Mouse (Mus musculus) gastrocnemius, postnatal 4 days (tissue): Measurements from ENCODE around the gene Adamts1. TPM values are rescaled to one million over a fixed set of nuclear protein-coding genes. Genes with fewer than 3 reads are reported as not detected.
A peak's percentile ranks its signal among the peaks of the same experiment; 100 is the strongest.

Experiments
- DNase-seq, 2 experiments: peaks; one replicate each; pipeline ENCODE4 v3.0.0; 2021 to 2022; ENCODE audit warnings: low spot score in 2 of 2, mixed read lengths in 2 of 2
- long read RNA-seq, 2 experiments: library from polyadenylated mRNA; stranded (forward); transcript quantifications; one replicate each; pipeline ENCODE4 v2.0.0; 2021
- total RNA-seq, 2 experiments: library from RNA; stranded (reverse); gene quantifications; 2 replicates each; pipeline ENCODE4 v1.2.3; 2021

The Adamts1 gene
- total RNA-seq, result 10 to 100 TPM; 29.1 to 30.3 TPM
- long read RNA-seq, experiment 1, full-length matches to known transcripts, result 52 of 62 reads
- long read RNA-seq, experiment 1, partial matches to known transcripts, result 1 of 62 reads
- long read RNA-seq, experiment 1, other reads (novel, unspliced or antisense), result 9 of 62 reads
- long read RNA-seq, experiment 2, full-length matches to known transcripts, result 63 of 74 reads
- long read RNA-seq, experiment 2, partial matches to known transcripts, result 5 of 74 reads
- long read RNA-seq, experiment 2, other reads (novel, unspliced or antisense), result 6 of 74 reads

DNA sequence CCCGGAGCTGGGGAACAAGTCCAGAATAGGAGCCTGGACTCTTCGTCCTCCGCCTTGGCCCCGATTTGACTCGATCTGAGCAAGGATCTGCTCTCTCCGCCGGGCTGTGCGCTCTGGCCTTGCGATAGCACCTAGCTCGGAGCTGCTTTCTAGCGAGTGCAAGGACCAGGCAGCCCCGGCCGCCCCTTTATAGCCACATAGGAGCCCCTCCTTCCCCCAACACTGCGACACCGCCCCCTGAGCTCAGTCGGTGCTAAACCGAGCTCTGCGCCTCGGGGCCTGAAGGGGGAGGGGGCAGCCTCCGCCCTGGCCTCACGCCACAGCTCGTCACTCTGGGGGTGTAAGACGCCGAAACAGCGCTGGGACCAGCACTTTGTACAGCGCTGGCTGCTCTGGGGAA lies at the start of gene Adamts1:
TSS of gene Adamts1 (minus strand) at position 160 of the 400 bp plus-strand sequence.
- peak; percentile 91 to 95 for DNase-seq

DNA sequence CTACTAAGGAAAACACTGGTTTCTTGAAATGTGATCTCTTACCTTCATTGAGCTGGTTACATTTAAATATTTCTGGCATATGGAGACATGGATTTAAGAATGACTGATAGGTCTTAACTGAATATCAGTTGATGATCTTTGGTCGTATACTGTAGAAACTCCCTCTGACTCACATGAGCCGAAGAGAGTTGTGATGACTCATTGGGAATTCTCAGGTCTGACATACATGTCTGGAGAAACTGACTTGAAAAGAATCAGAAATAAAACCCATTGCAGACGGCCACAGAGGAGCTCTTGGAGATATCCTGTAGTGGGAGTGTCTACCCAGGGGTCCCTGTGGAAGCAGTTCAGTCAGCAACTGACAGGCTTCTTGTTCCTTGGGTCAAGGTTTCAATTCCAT lies 24.2 kb upstream of the Adamts1 start:
- DNase-seq, result no peak

DNA sequence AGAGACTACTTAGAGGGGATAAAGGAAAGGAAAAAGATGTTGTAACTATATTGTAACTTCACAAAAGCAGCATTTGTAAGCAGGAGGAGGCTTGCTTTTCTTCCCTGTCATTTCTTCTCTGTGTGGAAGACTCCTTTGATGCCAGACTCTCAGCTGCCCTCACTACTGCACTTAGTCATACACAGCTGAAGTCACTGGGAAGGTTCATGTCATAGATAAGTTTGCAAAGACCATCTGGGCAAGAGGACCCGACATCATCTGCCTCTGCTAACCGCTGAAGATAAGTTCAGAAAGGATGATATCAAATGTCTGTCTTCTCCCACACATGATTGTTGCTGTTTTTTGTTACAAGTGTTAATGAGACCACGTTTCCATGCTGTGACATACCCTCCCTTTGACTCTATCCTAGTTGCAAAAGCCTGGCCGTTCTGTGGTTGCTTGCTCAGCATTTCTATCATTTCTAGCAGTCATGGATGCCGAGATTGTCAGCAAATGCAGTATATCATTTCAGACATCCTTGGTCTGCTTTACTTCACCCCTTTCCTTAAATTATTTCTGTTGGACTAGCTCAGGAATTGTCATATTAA lies 19.5 kb upstream of the Adamts1 start:
- no peak for DNase-seq

DNA sequence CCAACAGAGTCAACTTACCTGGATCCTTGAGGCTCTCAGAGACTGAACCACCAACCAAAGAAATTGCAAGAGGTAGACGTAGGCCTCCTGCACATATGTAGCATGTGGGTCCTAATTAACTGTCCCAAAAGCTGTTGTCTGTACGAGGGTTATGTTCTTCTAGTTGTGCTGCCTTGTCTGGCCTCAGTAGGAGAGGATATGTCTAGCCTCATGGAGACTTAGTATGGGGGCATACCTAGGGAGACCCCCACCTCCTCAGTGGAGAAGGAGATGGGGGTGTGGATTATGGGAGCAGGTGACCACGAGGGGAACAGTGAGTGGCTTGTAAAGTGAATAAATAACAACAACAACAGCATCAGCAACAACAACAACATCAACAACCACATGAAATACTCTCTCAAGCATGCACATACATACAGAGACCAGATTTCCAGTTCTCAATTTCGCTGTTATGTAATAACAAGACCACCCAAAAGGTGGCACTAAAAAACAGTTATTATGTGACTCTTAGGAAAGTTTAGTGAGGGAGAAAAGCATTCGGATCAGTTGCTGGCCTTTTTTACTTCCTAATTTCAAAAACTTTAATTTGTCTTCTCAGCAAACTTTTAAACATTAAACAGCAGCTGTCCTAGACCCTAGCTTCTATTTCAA lies 17.0 kb upstream of the Adamts1 start:
- no peak for DNase-seq

DNA sequence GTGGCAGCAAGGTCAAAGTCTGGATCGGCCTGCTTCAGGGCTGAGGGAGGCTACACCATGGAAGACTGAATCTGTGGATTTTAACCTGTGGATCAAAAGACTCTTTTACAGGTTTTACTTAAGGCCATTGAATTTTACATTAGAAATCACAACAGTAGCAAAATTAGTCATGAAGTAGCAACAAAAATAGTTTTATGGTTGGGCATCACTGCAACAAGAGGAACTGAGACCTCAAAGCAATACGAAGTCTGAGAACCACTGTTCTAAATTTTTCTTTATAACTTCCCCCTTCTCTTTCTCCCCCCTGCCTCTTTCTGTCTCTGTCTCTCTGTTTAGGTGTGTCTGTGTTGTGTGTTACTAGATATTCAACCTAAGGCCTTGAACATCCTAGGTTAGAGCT lies 11.2 kb upstream of the Adamts1 start:
- no peak for DNase-seq

DNA sequence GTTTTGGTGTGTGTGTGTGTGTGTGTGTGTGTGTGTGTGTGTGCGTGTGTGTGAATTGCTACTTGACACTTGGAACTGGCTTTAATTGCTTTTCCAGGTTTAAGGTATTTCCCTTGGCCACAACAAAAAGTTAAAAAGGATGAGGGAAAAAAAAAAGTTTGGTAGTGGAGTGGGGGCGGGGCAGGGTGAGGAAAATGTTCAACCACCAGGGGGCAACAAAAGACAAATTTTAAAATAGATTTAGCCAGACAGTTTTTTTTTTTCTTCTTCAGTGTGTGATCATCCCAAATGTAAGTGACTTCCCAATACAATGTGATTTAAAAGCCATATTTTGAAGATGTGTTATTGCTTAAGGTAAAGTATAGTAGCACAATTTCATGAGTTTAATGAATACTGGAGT lies 4.7 kb upstream of the Adamts1 start:
- DNase-seq, result peak; percentile 47 to 66

DNA sequence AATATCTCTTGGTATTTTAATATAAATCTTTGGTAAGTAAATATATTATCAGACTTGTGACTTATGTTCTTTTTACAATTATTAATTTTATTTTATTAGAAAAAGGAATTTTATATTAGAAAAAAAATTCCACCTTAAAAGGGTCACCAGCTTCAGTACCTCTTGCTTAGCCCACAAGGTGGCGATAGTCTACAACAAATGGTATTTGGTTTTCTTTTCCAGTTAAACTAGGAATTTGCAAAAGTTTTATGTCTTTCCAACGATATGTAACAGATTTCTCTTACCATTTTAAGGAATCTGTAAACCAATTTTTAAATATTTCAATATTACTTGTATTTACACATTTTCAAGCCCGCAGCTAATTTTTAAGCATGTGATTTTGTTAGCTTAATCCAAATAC lies 4.2 kb upstream of the Adamts1 start:
- peak; percentile 24 to 63 for DNase-seq

DNA sequence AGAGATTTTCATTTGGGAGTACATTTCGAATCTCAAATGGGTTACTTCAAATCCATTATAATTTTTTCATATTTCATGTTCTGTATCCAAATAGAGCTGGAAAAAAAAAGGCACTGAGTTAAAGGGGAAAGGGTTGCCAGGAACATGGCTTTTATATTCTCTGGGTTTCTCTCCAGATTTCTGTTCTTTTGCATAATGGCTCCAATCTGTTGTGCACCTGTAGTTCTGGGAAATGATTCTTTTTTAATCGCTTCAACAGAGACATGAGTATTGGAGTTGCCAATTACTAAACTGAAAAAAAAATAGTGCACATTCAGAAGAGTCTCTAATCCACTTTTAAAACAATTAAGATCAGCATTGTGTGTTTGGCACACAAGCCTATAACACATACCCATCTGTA lies 2.7 kb upstream of the Adamts1 start:
- no peak for DNase-seq

DNA sequence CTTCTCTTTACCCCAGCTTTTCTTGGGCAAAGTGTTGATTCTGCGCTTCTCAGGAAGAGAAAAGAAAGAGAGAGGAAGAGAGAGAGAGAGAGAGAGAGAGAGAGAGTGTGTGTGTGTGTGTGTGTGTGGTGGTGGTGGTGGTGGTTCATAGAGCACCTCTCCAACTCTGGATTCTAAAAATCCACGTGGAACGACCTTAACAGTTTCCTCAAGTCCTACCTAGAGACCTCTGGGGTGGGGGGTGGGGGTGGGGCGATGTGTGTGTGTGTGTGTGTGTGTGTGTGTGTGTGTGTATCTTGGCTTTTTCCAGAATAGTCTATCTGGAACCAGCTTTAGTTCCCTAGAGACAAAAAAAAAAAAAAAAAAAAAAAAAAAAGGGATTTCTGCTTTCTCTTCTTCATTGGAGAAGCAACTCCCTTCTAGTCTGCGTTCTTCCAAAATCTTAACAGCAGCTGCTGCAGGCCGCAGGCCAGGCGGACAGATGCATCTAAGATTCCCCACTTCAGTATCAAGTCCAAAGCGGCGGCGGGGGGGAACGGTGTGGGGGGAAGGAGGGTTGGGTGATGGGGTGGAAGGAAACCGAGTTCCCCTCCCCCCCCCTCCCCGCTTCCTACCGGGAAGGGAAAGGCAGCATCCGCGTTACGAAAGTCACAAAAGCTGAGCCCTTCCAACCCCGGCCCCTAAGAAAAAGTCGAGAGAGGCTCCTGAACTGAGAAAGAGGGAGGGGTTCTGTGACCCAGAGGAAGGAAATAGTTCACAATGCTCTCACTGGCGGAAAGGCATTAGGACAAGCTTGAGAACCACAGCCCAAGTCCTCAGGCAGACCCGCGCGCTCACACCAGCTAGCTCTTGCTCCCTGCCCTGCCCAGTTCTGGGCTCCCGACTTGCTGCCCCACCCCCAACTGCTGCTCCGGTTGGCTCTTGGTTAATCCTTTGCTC lies 969 bp upstream of the Adamts1 start:
- peak; percentile 65 to 83 for DNase-seq

DNA sequence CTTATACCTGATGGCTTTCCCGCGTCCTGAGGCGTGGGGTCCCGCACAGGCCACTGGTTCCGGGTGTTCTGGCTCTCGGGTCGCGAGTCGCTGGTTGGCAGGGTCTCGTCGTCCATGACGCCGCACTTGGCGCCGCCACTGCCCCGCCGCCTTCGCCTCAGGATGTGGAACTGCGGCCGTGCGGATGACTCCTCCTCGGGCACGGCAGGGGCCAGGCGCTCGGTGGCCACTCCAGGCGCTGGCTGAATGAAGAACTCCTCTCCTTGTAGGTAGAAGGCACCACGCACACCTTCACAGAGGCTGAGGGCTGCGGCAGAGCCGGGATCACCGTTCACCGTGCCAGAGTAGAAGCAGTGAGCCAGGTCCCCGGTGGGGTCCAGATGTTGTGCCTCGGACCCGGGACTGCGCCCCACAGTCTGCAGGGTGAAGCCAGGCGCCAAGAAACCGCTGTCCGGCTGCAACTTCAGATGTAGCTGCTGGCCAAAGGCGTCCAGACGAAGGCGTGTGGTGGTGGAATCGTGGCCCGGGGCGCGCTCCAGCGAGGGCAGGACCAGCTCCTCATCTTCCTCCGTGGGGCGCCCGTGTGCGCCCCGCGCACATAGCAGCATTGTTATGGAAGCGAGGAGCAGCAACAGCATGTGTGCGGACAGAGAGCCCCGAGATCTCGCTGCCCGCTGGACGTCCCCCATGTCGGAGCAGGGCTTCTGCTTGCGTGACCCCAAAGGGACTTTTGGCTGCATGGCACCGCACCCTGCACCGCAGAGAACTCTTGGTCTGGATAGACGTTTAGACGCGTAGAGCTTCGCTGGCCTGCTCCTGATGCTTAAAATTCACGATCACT lies 722 bp downstream of the Adamts1 start:
- peak; percentile 55 to 67 for DNase-seq

DNA sequence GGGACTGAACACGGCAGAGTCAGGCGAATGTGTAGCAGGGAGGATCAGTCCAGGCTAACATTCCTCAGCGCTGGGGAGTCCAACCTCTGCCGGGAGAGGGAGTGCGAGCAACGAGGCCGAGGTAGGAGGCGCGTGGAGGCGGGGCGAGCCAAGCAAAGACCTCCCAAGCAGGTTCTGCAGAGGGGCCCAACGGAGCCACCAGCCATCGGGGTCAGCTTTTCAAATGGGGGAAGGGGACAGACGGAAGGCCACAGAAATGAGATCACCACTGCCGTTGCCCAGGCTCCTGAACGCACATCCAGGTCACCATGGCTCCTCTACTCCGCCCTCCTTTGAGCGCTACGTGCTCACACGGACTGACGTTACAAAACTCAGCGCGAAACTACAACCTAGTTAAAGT lies 1.7 kb downstream of the Adamts1 start:
- DNase-seq, result peak; percentile 59 to 81

DNA sequence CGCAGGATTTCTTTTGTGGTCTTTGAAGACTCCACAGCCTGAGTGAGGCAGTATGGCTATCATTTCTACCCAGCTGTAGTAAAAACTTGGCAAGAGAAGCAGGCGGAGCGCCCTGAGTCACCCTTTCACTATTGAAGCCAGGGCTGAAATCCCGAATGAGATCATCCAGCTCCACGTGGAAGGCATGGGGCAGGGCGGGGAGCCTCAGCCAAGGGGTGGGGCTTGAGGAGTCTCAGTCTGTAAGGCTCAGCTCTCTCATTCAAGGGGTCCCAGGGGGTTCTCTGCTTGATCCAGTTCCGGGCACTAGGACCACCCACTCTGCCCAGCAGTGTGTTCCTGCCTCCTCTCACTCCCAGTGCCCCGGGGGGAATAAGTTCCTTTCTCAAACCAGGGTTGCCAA lies 2.2 kb downstream of the Adamts1 start:
- DNase-seq, result peak; percentile 76 to 91

DNA sequence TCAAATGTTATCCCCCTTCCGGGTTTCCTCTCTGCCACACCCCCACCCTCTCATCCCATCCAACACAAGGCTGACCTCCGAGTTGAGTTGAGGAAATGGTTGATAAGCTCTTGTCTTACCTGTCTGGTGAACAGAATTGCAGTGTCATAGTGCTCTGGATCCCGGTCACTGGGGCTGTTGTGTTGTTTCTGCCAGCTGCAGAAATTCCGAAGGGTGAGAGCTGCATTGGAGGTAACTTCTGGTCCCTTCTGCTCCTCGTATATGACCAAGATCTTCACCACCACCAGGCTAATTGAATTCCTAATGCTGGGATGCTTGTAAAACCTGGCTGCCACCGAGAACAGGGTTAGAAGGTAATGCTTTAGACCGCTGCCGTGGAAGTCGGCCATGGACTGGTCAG lies 2.9 kb downstream of the Adamts1 start:
- no peak for DNase-seq

DNA sequence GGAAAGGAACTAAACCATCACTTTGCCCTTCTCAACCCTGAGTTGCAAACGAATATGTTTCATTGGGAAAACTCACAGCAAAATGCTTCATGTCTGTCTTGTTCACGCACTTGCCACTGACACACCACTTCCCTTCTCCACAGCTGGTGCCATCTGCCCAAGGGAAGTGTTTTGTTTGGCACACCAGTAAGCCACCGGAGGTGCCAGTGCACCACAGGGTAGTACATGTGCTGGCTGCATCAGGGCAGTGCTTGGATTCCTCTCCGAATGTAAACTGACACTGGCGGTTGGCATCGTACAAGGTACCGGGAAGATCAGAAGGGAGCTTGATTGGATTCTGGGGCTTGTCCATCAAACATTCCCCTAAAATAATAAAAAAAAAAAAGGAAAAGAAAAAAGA lies 4.6 kb downstream of the Adamts1 start:
- DNase-seq, result no peak

DNA sequence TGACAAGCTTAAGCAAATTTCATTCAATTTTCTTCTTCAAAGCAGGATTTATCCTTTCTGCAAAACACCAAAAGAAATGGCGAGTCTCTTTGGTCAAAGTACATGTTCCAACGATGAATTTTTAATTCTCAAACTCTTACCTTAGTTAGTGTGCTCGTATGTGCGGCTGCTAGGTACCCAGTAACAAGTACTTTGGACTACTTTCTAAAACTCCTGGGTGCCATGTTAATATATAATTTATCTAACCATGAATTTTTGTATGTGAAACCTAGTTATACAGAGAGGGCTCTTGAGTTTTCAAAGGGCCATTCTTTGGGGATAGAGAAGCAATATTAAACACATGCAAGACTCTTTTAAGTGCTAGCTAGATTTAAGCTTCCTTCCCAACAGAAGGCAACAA lies 5.8 kb downstream of the Adamts1 start:
- no peak for DNase-seq

DNA sequence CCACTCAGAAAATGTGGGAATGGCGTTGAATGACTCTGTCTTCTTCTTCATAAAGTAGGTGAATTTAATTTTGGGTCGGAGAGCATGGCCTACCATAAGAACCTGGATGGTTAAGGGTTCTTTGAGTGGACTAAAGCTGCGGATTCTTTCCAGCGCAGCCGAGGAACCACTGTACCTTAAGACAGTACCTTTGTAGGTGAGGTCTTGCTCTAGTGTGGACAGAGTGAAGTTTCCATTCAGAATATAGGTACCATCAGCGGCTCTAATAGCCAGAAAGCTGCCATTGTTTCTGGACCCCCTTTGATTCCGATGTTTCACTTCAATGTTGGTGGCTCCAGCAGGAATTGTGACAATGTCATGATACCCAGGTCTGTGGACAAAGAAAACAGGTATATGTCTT lies 7.2 kb downstream of the Adamts1 start:
- no peak for DNase-seq

DNA sequence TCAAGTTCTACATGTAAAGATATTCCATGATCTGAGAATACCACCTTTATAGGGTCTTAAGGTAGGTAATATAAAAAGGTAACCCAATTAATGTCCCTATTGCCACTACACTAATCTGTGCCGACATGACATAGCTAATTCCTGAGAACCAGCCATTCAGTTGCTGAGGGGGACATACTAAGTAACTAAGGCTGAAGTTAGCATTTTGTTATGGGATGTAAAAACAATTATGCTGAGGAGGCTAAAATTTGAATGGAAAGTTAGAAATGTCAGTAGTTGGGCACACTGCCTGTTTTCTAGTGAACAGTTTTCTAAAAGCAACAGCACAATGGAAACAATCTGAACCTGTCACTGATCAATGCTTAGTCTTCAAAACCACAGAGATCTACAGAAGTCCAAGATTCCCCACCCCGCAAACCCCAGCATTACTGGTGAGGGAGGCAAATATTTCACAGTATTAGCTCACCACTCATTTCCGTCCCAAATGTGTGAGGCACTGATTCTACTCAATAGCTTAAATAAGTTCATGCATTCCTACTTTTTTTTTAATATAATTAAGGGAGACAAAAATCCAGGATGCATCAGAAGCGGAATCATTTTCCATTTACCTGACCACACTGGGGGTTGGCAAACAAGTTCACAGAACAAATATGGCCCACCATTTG lies 9.6 kb downstream of the Adamts1 start:
- DNase-seq, result no peak

DNA sequence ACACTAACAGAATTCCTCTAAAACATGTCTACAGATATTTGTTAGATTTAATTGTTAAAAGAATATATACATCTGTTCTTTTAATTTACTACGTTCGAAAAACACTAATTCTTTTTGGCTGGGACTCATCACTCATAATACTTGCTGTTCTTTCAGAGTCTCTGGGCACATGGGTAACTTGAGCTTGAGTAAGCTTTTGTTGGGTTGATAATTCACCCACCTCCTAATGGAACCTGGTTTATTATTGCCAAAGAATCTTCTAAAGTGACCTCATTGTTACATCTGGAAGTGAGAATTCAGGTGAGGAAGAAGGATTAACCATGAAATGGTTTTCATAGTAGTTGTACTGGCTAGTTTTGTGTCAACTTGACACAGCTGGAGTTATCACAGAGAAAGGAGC lies 21.8 kb downstream of the Adamts1 start:
- DNase-seq, result no peak

DNA sequence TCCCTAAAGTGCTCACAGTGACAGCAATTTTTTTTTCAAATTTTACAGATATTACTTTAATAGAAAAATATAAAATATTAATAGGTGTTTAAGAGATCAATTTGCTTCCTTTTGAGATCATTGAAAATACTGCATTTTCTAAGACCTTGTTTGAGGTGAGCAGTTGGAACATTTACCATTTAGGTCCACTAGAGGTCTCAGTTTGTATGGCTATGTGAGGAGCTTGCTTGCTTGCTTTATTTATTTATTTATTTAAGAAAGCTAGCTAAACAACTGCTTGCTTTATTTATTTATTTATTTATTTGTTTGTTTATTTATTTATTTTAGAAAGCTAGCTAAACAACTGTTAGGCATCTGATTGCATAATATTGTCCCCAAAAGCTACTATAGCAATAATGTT lies 23.1 kb downstream of the Adamts1 start:
- DNase-seq, result no peak

DNA sequence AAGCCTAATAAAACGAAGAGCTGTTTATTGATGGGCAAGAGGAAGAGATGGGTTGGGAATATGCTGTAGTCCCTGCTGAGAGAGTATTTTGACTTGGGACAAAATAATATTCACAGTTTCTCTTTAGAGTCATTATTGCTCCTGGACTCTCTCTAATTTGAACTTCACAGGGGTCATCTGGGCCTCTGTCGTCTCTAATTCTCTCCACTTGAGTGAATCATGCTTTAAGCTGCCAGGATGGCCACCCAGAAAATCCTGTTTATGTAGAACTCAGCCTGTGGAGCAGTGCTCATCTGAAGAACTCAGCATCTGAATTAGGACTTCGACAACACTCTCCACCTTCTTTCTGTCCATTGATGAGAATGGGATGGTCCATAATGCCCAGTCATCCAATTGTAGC lies 30.6 kb downstream of the Adamts1 start:
- no peak for DNase-seq
